Mouse (Mus musculus) erythroblast, embryonic 14.5 days (primary cell): ENCODE data around the gene 9530077C05Rik.

Source experiments
- GATA1 ChIP-seq: IDR thresholded peaks from 2 replicates; pipeline ENCODE4 v1.6.1; 2012; ENCODE audit warnings: low read length, inconsistent platforms, mixed read lengths
- TAL1 ChIP-seq: IDR thresholded peaks from 3 replicates; pipeline ENCODE4 v1.6.1; 2012; ENCODE audit warnings: low read length, inconsistent platforms, mixed read lengths

- no peak for TF ChIP-seq TAL1
- no peak for TF ChIP-seq GATA1
Measured at GRCm38 (mm10) chr9:22449209-22449608, 37.9 kb downstream of the 9530077C05Rik start.
